Mouse (Mus musculus) activated CD4-positive, CD25-positive, alpha-beta regulatory T cell, adult 4 months (primary cell): ENCODE data around the gene Fbxo36. TPM values are rescaled to one million over a fixed set of nuclear protein-coding genes. Genes with fewer than 3 reads are reported as not detected.

Source experiments
- ATAC-seq: one replicate; pipeline ENCODE4 v1.8.0; 2017
- polyA plus RNA-seq, 2 experiments: library from polyadenylated mRNA; unstranded; fragments of 100-300 nt; shearing (Covaris generic); gene quantifications; one replicate each; pipeline ENCODE4 v1.2.1; 2017

Gene Fbxo36
- polyA plus RNA-seq = 1 to 10 TPM; 2.7 to 3.3 TPM

DNA sequence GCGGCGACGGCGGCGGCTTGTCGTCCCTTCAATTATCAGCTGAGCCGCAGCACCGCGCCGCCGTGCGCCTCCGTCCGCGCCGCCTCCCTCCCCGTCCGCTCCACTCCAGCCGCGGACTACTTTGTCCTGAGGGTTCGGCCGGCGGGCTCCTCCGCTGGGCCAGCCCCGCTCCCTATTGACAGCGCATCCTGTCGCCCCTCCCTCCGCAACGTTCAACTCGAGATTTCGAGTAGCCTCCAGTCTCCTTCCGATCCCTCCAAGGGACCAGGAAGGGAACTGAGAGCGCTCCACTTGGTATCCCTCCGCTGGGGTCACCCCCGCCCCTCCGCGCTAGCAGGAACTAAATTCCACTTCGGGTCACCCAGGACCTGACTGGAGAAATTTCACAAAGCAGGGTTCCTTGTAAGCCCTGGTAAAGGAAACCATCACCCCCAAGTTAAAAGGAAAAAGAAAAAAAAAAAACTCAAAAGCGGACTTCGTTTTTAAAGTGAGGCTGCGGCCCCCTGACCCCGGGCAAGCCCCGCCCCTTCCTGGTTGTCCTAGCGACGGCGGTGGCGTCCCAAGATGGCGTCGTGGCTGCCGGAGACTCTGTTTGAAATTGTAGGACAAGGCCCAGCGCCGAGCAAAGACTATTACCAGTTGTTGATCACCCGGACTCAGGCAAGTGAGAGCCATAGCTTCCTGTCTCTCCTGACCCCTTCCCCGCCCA is at the start of gene Fbxo36:
Gene Fbxo36 (plus strand): TSS at position 533 of the 709 bp plus-strand sequence.
- peak; percentile 66 for ATAC-seq

DNA sequence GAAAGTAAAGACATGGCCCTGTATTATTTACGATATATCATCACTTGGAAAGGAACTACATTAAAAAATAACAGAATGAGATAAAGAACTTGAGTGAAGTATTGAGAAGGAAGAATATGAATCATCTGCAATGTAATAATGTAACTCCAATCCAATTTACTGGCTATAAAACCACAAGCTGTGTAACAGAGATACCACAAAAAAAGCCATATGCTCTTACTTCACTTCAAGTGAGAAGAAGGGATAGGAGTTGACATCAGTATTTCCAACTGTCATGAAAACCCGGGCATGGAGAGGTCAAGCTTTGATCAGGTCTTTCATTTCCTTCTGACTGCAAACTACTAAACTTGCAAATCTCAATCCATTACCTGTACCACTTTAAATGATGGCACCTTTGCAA is 48.2 kb upstream of the Fbxo36 start:
- ATAC-seq = no peak

DNA sequence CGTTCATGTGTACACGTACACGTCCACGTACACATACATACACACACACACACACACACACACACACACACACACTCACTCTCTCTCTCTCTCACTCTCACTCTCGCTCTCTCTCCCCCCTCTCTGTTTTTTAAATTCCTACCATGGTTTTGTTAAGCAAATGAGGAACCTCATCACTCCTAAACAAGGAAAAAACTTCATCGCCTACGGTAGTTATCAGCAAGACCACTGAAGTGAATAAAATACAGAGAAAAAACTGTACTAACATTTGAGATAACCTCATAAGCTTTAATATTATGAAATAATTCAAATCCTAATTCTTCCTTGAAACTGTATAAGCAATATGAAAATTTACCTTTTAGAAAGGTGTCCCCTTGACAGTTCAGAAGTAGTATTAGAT is 44.3 kb upstream of the Fbxo36 start:
- ATAC-seq = no peak

DNA sequence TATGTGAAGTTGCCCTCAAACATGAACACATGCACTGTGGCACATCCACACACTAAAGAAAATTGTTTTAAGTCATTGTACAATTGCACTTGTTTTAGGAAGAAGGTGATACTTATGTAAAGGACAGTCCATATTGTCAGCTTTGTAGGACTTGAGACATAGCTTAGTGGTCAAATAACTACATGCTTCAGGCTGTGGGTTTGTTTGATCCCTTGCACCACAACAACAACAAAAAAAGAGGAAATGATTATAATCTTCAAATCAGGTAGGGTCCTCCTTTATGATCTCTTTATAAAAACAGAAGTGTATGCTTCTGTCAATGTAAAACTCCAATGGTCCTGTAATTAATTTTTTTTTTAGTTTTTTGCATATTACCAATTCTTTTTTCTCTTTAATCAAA is 40.5 kb upstream of the Fbxo36 start:
- no peak for ATAC-seq

DNA sequence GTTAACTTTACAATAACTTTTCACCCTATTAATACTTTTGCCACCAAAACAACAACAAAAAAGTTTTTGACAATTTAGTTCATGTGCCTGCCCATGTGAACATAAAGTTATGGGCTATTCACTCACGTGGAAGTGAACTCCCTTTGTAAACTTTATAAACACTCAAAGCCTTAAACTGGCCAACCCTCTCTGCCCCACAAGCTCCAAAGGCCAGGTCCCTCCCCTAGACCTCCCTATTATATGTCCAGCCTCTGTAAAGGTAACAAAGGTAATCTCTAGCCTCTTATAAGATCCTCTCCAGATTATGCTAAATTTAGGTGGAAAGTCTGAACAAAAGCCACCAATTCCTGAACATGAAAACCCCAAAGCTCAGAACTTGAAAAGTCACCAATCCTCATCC is 35.9 kb upstream of the Fbxo36 start:
- ATAC-seq = no peak

DNA sequence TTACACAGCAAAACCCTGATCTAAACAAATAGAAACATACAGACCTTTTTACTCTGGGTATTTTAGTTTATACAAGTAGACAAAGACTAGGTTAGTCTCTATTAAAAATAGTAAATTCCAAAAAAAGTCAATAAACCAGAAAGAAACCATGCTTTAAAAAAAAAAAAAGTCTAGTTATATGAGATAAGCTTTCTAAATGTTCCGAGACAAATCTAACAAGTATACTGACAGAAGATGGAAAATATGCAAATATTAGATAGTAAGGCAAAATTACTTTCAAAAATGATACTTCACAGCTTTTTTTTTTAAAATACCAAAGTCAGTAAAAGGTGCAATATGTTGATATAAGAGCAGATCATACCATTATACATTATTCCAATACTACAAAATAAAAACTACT is 22.0 kb upstream of the Fbxo36 start:
- ATAC-seq = peak; percentile 43

DNA sequence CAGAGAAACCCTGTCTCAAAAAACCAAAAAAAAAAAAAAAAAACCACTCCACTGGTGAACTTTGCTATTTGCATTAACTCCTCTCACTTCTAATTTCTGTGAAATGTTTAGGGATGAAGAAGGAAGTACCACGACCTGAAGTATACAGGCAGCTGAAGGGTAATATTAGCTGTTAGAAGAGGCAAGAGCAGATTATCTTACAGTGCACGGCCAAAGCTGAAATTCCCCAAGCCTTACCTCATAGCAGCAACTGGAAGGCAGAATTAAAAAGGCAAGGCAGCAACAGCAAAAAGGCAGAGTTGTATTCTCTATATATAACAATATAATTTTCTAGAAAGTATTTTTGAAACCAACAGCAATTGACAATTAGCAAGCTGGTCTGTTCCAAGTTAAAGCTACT is 14.6 kb upstream of the Fbxo36 start:
- no peak for ATAC-seq

DNA sequence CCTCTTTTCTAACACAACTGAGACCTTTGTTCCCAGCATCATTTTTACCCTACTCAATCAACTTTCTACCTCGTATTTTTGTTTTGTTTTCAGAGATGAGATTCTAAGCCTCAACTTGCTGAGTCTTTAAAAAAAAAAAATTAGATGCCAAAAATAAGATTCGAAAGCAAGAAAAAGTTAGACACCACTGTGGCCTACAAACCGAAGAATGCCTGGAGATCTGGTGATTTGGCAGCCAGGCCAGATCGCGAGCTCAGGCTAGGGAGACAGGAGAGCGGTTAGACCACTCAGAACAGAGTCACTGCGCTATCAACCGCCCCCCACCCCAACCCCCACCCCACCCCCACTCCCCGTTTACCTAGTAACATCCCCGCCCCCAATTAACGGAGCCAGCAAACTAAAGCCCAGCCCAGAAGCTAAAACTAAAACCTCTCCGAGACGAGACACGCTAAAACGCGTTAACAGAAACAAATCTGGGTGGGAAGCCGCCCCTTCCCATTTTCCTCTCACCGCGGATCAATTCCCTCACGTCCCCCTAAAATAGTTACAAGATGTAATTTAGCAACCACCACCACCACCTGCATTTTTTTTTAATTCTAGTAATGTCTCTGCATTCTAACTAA is 2.0 kb upstream of the Fbxo36 start:
- ATAC-seq = no peak

DNA sequence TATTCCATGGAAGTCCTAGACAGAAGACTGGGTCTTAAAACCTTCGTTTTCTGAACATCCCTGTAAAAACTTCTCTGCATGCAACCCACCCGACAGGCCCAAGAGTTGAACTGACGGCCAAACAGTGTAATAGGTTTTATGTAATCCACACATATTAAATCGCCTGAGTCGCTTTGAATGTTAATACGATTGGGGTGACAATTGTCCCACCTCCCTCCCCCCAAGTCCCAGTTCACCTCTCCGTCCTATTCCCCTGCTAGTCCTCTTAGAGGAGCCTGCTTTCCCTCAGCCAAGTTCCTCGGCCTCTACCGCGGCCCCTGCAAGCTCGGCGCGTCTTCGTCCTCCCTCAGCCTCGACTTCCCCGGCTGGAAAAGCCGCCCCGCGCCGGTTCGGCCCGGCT is 1.5 kb upstream of the Fbxo36 start:
- ATAC-seq = no peak

DNA sequence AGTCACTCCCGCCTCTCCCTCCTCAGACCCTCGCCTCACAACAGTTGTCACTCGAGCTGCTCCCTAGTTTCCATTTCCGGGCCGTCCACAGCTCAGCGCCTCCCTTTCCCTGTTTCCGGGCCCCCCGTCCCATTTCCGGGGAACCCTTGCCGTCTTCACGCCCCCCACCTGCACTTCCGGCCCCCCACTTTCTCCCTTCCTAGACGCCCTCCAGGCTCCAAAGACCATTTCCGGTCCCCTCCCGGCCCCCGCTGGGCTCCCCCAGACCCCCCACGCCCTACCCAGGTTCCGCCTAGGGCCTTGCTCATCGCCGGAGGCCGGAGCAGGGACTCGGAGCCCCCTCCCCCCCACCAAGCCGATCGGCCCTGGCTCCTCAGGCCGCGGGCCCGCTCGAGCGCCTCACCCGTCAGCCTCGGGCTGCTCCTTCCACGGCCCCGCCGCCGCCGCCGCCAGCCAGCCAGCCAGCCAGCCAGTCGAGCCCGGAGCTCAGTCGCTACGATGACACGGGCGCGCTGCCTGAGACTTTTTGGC is 955 bp upstream of the Fbxo36 start:
- ATAC-seq = peak; percentile 32

DNA sequence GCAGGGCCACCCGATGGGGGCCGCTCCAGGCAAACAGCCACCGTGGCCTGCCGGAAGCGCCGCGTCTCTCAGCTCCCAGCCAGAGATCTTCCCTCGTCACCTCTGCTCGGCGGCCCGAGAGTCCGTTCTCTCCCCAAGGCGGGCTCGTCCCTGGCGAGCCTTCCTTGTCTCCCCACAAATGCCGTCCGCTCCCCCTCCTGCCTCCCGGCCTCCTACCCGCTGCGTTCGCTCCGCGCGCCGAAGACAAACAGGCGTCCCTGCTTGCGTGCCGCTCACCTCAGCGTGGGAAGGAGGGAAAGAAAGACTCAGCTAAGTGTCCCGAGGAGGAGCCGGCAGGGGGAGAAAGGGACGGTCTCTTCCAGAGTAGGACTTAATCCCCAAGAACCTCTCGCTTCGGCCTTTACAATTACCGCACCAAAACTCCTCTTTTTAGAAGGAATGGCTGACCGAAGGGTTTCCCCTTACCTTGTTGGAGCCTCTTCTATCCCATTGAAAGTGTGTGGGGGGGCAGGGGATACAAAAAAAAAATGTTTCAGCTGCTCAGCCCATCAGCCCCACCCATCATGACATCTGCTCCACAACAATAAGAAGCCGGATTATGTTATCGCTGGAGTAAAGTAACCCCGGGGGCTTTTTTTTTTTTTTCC is 500 bp downstream of the Fbxo36 start, which contains the start of gene Trip12:
Gene Trip12 (minus strand): TSS at position 499 of the 647 bp plus-strand sequence.
- ATAC-seq = peak; percentile 44

DNA sequence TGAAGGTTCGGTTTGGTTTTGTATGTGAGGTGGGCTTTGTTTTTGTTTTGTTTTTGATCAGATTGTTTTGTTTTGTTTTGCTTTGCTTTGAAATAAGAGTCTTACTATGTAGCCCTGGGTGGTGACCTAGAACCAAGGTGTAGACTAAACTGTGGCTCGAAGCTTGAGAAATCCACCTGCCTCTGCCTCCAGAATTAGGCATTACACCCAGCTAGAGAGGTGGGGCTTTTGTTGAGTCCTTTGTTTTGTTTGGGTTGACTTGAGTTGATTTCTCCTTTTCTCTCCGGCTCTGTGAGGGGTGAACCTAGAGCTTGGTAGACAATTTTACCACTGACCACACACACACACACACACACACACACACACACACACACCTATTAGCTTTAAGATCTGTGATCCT is 1.4 kb downstream of the Fbxo36 start:
- ATAC-seq = no peak

DNA sequence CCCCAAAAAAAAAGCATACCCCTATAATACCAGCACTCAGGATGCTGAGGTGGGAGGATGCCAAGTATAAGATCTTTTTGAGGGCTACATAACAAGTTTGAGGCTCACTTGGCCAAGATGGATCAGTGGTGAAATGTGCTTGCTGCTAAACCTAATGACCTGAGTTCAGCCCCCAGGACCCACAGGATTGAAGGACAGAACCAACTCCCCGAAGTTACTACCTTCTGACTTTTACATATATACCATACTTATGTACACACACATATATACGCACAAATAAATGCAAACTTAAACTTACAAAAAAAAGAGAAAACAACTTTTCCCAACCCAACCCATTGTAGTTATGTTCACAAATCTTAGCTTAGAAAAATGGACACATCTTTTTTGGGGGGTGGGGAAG is 3.7 kb downstream of the Fbxo36 start:
- ATAC-seq = no peak

DNA sequence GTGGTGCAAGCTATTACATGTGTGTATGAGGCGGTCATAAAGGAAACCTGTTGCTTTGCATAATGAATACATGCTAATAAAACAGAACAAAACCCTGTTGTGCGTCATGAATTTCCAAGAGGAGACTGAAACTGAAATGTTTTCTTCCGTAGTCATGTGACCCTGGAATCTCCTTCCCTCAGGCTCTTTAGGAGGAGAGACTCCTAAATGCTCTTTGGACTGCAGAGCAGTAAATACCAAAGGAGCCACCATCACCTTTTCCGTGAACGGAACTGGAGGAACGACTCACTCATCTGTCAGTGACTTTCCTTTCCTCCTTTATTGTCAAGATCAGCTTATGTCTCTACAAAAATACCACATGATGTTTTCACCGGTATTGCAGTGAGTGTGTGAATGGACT is 8.1 kb downstream of the Fbxo36 start:
- ATAC-seq = no peak

DNA sequence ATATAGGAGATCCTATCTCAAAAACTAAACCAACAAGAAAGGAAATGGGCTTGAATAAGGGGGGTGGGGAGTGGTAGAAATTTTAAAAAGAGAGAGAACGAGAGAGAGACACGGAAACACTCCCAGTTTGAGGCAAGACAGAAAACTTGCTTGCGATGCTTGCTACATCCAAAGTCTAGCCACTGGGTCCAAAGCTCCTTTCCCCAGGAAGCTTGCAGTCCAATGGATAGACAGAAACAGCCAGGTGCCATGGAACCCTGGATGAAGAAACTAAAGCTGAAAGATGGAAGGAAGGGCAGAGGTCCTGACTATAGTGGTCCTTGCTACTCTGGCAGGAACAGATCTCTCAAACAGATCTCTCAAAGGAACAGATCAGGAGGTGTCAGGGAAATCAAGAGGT is 8.7 kb downstream of the Fbxo36 start:
- ATAC-seq = no peak

DNA sequence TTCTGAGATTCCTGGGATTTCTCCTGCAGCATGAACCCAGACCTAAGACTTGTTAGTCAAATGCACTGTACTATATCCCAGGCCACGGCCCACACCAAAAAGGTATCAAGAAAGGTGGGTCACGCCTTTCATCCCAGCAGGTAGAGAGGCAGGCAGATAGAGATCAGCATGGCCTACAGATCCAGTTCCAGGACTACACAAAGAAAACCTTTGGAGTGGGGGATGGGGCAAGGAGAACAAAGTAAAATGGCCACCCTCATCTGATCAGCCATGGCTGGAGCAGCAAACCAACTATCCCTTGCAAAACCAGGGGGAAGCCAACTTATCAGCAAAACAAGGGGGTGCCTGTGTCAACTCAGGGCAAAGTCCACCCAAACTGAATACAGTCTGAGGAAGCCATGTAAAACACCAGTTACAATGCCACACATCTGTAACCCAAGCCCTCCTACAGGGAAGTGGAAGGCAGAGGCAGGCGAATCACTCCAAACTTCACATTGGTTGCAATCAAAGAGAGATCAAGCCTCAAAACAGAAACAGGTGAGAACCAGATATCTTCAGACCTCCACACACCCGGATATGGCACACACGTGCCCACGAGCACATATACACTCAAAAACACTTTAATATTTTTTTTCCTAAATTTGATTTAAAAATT is 9.3 kb downstream of the Fbxo36 start:
- ATAC-seq = no peak

DNA sequence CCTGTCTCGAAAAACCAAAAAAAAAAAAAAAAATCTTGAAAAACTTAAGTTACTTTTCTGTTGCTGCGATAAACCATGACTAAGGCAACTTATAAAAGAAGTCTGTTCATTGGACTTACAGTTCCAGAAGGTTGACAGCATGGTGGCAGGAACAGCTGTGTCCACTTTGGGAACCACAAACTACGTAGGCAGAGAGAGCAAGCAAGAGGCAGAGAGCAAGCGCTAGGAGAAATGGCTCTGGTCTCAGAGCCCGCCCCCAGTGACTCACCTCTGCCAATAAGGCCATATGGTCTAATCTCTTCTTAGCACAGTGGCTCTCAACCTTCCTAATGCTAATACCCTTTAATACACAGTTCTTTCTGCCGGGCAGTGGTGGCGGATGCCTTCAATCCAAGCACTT is 10.2 kb downstream of the Fbxo36 start:
- no peak for ATAC-seq

DNA sequence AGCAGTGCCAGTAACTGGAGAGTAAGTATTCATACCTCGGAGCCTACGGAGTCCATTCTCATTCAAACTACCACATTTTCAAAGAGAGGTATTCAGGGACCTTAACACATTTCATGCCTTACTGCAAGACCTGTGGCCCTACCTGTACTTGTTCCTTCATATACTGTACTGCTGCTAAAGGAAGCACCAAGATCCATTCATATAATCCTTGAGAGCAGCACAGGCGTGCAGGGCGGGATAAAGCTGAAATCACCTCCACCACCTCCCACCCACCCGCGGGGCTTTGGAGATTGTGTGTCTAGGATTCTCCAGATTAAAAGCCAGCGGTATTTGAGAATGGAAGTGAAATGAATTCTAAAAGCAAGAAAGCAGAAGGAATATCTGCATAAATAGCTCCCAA is 10.8 kb downstream of the Fbxo36 start:
- no peak for ATAC-seq

DNA sequence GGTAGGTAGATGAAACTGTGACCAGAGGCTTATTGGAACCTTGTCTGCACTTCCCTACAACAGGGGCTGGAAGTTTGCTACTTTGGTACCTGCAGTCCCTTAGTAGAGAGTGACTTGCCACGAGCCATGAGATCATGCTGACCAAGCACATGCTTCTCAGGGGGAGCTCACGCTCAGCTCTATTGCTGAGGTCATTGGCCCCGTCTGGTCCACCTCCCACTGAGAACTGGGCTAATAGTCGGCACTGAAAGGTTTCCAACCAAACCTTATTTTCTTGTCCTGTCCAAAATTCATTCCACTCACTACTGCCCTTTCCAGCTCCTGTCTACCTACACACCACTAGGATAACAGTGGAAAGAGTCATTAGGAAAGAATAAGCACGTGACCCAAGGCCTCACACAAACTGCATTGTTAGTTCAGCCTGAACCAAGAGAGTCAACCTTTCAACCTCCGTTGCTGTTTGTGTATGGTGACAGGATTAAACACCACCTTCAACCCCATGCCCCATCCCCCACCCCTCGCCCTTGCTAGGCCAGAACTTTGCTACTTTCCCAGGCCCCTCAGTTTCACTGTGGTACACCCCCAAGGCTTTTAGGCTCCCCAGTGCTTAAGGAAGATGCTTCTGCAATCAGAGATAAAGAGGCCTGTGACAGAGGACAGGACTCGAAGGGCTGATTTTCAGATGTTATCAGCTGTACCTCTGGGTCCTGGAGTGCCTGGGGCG is 12.0 kb downstream of the Fbxo36 start:
- ATAC-seq = no peak

DNA sequence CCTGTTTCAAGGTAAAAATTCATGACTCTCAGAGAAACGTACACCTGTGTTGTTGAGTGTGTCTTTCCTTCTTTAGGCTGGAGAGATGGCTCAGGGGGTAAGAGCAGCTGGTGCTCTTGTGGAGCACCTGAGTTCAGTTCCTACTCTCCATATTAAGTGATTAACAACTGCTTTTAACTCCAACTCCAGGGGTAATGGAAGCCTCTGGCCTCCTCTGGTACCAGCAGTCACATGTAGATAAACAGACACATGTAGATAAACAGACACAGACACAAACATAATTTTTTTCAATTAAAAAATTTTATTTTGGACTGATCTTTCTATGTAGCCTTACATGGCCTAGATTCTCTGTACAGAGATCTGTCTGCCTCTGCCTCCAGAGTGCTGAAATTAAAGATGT is 14.1 kb downstream of the Fbxo36 start:
- no peak for ATAC-seq

DNA sequence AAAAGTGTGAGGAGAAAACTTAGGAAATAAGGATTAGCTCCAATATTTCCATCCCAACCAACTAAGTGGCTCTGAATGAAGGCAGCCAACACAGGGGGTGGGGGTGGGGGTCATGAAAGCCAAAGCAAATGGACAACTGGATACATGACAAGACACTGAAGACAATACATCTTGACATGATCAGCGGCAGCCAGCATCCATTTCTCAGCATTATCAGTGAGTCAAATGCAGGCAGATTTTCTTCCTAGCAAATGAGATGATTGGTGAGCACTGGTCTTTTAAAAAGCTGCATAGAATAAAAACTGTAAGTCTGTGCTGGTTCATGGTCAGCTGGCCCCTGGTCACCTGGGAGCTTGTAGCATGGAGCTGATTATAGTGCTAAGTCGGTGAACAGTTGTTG is 15.3 kb downstream of the Fbxo36 start:
- no peak for ATAC-seq

DNA sequence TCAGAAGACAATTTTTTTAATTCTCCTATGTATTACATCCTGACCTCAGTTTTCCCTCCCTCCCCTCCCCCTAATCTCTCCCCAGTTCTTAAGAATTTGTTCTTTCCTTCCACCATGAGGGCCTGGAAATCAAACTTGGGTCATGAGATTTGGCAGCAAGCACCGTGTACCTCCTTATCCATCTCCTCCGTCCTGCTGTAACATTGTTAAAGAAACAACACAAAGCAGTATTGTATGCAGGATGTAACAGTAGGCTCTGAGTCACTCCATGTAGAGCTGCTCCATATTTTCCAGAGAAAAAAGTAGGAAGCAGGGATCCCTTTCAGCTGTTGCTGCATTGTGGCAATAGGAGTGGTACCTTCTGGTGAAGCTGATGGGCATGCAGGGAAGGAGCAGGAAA is 16.1 kb downstream of the Fbxo36 start:
- ATAC-seq = no peak

DNA sequence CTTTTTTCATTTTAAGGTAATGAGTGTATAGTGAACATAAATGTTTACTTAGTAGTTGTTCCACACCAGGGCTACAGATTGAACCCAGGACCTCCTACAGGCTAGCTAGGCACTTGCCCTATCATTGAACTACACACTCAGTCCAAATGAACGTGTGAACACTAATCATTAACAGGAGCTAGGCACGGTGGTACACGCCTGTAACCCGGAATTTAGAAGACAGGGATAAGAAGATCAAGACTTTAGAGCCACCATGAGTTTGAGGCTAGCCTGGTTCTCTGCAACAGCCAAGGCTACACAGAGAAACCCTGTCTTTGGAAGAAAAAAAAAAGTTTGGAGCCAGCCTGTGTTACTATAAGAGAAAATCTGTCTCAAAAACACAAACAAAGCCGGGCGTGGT is 20.0 kb downstream of the Fbxo36 start:
- no peak for ATAC-seq
